Mouse (Mus musculus) left cerebral cortex, postnatal 10 days (tissue): ENCODE measurements around the gene Wdr72. TPM values are rescaled to one million over a fixed set of nuclear protein-coding genes. Genes with fewer than 3 reads are reported as not detected.

Experiments
- DNase-seq, 2 experiments: peaks; one replicate each; pipeline ENCODE4 v3.0.0; 2021 to 2022; ENCODE audit warnings: low spot score in 2 of 2, mixed read lengths in 1 of 2; ENCODE audit errors: extremely low spot score in 1 of 2
- intact Hi-C: fragments of 180-260 bp; cut with DNase I; formaldehyde crosslinking; loops from one replicate; pipeline ENCODE4 v1.15.1; 2025
- total RNA-seq, 2 experiments: library from RNA; stranded (reverse); gene quantifications; 2 replicates each; pipeline ENCODE4 v1.2.3; 2021

Gene Wdr72
- not detected for total RNA-seq

DNA sequence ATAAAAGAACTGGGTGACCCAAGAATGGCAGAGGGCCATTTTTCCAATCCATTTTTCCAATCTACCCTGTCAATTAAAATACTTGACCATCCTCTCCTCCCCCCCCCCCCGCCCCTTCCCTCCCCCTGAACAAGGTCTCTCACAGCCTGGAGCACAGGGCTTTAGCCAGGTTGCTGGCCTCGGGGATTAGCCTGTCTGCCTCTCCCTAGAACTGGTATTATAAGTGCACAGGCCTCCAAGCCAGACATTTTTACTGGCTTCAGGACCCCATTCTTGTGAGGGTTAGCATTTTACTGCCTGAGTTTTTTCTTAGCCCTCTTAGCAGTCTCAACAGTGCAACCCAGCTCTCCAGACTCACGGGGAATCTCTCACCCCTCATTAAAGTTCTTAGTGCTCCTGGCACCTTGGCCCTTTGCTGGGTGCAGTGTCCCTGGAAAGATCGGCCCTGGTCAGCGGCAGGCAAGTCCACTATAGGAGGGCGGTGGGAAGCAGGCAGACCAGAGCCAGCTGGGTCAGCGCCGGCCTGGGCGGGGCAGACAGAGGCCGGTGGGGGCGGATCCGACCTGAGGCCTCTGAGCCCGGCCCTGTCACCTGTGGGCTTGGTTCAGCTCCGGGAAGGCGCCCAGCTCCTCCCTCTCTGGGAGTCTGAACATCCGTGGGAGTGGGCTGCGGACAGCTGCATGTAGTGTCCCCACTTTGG is at the start of gene Wdr72:
TSS of gene Wdr72 (plus strand) at position 596 of the 700 bp plus-strand sequence.
- intact Hi-C loops = no loop called here
- peak in 1 of 2 experiments; percentile 27 for DNase-seq

DNA sequence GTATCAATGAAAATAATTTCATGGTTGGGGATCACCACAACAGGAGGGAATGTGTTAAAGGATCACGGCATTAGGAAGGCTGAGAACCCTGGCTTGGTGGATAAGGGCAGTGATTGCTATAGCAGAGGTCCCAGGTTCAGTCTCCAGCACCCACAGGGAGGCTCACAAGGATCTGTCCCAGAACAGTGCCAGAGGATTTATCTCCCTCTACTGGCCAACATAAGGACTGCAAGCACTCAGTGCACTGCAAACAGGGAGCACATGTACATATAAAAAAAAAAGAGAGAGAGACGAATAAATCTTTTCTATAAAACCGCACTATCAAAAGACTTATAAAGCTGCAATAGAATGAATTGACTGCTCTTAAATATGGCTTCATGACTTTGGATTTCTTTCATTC is 43.9 kb upstream of the Wdr72 start:
- intact Hi-C loops = no loop called here

DNA sequence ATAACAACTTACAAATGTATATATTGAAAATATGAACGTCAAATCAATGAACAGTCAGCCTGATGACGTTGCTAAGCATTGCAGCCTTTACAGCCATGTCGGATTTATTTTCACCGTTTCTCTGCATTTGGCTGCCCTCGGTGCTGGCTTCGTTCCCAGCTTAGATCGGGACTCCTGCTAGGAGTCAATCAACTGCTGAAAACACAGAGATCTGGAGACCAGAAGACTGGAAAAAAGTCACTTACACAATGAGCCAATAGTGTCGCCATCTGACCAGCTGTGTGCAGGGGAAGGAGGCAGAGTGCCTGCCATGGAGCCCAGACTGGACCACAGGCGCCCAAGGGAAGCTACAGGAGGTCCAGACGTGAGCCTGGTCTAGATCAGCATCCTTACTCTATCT is 43.4 kb upstream of the Wdr72 start:
- DNase-seq = no peak
- intact Hi-C loops = no loop called here

More for the DNA sequence above, 43.9 kb upstream of the Wdr72 start:
- DNase-seq = no peak

DNA sequence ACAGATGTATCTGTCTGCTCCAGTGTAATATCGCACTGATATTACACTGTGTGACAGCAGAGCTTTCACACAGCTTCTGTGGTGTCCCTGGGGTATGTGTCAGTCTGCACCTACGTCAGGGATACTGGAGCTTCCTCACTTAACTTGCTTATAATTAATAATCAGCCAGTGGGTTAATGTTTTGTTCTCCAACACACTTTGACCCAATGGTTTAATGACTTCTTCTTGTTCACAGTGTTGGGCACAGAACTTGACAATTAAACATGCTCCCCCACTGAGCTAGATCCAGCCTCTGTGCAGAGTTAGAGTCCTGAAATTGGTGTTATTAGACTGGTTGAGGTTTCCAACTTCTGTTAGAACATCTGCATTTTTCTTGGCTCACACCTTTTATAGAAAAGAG is 34.2 kb upstream of the Wdr72 start:
- no peak for DNase-seq
- intact Hi-C loops = loop anchor here (5.0 kb wide), 1 partner anchor 914 kb away; no protein-coding TSS in a partner anchor

DNA sequence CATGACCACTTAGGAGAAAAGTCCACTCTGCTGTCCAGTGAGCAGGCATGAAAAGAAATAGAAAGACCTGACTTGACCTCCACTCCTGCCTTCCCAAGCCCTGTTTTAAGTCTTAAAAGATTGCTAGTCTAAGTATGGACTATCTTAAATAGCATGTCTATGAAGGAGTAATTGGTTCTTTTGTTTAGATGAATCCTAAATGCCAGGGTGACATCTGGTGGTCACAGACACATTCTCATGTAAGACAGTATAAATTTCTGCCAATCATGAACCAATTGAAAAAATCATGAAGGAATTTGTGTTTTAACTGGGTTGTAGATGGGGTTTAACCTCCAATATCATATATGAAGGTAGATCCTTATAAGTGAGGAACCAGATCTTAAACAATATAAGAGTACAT is 31.7 kb upstream of the Wdr72 start:
- DNase-seq = no peak
- intact Hi-C loops = loop anchor here (5.0 kb wide), 1 partner anchor 916 kb away; no protein-coding TSS in a partner anchor

DNA sequence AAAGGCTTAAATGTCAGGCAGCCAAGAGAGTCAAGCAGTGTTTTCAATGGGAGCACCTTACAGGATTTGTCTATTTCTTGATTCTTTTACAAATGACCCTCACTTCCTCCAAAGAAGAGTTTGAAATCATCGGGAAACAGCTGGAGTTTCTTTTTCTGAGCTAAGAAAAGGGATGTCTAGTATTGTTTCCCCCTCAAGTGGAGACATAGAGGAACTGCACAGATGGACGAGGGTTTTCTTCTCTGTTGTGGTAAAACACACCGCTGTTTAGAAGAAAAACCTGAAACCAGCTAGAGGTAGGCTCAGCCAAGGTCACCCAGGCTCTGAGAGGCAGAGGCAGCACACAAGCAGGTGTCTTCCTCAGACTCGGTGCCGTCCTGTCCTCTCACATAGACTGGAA is 29.9 kb upstream of the Wdr72 start:
- no peak for DNase-seq
- intact Hi-C loops = no loop called here

DNA sequence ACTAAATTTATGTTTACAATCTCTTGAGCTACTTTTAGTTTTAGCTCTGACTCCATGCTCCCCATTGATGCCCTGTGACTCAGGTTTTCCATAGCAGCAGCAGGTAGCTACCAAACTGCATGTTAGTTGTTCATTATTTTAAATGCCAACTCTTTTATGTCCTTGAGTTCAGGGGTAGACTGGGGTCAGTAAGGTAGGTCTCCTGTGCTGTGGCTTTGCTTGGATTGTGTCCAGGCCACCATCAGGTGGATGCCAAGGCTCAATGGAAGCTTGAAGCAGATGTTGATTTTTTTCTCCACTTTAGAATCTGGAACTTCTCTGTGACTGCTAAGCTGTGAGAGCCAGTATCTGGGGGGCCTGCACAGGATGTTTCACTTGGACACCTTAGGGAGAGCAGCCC is 8.6 kb upstream of the Wdr72 start:
- intact Hi-C loops = no loop called here
- DNase-seq = no peak

DNA sequence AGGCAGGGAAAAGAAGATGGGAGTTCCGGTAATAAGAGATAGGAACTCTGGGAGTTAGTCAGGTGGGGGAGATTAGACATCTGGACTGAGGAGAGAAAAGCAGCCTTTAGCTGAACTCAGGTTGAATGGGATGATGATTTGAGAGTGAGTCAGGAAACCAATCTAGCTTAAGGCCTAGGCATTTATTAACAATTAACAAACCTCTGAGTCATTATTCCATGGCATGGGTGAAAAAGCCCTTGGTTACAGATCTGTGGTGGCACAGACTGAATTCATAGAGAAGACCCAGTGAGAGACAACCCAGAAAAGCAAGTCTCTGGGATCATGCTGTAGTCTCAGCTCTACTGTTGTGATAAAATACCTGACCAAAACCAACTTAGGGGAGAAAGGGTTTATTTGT is 7.5 kb upstream of the Wdr72 start:
- DNase-seq = no peak
- intact Hi-C loops = no loop called here

DNA sequence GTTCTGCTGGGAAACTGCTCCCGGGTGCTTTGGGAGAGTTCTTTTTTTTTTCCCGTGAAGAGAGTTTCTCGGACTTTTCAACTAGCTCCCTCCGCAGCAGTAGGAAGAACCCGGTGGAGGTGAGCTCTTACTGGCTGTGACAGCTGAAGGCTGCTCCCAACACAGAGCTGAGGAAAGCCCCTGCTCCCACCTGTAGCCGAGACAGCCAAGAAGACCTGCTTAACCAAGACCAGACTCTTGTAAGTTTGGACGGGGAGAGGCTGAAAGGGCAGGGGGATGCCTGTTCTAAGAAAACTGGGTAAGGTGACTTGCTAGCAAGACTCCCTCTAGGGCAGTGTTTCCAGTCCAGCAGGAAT is 283 bp downstream of the Wdr72 start:
- intact Hi-C loops = no loop called here
- DNase-seq = no peak

DNA sequence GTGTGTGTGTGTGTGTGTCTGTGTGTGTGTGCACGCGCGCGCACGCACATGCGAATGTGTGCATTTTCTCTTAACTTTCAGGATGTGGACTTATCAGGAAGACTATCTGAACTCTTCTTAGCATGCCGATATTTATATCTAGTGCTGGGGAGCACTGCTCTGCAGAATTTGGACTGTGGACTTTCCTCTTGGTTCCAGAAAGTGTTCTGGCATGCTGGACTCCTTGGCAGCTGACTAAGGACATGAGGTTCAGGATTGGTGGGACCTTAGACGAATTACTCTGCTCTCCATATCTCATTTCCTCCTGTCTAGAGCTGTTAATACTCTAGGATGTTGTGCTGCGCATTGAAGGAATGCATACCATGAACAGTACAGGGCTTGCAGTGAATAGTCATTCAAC is 2.4 kb downstream of the Wdr72 start:
- intact Hi-C loops = no loop called here
- DNase-seq = no peak

DNA sequence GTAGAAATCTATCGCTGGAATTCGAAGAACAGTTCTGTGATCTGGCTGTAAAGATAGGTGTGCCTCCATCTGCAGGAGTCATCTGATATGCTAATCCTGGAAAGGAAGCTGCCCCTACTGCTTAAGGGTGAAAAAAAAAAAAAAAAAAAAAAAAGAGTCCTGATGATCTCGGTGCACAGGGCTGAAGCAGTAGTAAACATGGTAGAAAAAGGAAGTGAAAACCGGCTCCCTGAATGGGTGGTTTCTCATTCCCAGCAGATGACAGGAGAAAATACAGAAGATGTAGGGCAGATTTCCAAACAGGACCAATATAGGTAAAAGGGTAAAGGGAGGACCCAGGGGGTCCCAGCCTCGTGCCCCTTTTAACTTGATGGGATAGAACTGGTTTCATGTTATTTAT is 16.1 kb downstream of the Wdr72 start:
- intact Hi-C loops = no loop called here

DNA sequence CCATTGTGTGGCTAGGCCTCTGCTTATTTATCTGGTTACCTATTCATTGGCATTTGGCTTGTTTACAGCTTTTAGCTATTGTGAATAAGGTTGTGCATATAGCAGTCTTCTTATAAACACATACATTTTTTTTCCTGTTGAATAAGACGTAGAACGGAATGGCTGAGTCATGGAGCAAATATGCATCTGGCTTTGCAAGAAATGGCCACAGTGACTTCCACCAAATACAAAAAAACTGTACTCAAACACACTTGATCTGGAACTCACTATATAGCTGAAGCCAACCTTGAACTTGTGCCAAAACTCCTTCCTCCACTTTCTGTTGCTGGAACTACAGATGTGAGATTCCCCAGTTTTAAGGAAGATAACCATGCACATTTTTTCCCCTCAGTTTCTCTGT is 23.9 kb downstream of the Wdr72 start:
- DNase-seq = no peak
- intact Hi-C loops = no loop called here

More for the DNA sequence above, 16.1 kb downstream of the Wdr72 start:
- no peak for DNase-seq

DNA sequence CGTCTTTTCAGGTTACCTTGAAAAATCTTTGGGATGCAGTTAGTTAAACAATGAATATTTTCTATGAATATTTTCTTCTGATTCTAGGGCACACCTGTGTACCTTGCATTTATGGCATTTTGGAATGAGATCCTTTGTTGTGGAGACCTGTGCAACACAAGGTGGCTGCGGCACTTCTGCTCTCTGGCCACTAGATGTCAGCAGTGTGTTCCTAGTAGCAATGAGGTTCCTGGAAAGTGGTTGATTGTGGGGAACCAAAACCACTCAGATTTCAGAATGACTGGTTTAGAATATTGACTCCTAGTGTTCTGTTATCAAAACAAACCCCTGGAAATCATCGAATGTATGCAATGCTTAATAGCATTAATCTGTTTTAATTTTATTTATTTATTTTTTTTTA is 31.7 kb downstream of the Wdr72 start:
- intact Hi-C loops = loop anchor here (2.0 kb wide), 2 partner anchors 141 to 729 kb away; no protein-coding TSS in a partner anchor
- DNase-seq = peak; percentile 52 to 66

DNA sequence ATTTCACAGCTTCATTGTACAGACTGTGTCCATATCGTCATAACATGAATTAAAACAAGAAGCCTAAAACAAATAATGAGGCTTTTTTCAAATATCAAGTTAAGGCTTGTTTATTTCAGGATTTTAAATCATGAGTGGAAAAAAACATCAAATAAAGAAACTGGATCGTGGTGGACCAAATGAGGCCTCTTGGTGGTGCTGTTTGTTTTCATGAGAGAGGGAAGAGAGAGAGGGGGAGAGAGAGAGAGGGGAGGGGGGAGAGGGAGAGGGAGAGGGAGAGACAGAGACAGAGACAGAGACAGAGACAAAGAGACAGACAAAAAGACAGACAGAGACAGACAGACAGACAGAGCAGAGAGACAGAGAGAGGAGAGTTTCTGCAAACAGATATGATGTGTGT is 32.5 kb downstream of the Wdr72 start:
- DNase-seq = no peak
- intact Hi-C loops = loop anchor here (2.0 kb wide), 2 partner anchors 140 to 728 kb away; no protein-coding TSS in a partner anchor

DNA sequence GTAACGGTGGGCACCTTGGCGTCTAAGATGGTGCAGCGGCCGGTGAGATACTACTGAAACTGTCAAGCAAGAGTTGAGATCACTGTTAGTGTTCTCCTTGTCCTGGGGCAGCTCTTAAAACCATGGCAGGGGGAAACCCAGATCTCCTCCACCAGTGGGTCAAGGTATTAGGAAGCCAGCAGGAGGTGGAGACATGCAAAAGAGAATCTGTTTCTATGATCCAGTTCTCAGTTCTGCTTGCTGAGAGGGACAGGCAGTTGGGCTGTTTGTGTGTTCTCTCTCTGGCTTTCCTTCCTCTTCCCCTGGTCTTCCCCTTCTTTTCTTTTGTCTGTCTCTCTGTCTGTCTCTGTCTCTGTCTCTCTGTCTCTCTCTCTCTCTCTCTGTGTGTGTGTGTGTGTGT is 35.0 kb downstream of the Wdr72 start:
- DNase-seq = no peak
- intact Hi-C loops = no loop called here

DNA sequence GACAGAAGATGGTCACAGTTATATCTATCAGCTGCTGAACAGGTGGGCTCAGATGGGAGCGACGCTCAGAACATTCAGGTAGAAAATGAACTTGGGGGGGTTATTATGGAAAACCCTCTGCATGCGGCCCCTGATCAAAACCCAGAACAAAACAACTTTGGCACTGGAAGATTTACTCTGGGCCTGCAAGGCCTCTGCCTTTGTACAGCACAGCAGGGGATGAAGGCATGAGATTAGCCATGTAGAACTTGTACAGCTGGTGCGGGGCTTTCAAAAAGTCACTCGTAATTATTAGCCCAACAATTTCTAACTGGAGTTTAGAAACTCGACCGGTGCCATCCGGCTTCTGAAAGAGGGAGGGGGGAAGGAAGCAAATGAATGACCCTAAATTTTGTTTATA is 38.1 kb downstream of the Wdr72 start:
- DNase-seq = no peak
- intact Hi-C loops = no loop called here

DNA sequence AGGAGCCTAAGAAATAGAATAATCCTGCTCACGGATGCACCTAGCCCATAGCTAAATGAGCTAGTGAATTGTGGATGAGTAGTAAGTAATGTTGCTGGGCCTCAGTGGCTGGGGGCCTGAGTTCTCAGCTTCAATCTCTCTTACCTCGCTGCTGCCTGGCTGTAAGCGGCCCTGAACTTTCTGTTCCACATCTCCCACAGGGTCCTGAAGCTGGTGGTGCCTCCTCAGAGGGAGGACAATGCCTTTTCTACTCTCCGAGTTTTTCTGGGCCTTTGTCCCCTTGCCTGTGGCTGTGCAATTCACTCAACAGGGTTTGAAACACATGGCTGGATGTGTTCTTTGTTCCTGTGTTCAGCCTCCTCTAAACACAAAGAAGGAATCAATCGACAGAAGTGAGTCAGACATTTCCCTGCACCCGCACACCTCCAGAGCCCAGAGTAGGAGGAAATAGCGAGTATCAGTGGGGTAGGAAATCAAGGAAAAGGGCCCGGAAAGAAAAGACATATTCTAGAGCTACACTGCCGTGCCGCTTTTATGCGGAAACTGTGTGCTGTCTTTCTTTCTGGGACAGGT is 50.3 kb downstream of the Wdr72 start:
- DNase-seq = no peak
- intact Hi-C loops = no loop called here

DNA sequence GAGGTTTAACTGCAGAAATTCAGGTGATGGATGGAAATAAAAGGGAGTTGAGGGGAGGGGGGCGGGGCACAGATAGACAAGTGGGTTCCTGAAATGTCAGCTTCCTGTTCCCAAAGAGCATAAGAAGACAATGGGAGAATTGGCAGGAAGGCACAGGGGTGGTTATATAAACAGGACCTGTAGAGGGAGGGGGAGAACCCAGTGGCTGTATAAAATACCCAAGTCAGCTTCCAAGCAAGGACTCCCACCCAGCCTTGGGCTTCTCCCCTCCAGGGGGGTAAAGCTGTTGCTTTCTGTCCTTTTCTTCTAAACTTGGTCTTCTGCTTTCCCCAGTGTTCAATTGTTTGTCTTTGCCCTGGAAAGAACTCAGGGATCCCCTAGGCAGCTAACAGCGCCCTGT is 55.5 kb downstream of the Wdr72 start:
- intact Hi-C loops = no loop called here
- no peak for DNase-seq

DNA sequence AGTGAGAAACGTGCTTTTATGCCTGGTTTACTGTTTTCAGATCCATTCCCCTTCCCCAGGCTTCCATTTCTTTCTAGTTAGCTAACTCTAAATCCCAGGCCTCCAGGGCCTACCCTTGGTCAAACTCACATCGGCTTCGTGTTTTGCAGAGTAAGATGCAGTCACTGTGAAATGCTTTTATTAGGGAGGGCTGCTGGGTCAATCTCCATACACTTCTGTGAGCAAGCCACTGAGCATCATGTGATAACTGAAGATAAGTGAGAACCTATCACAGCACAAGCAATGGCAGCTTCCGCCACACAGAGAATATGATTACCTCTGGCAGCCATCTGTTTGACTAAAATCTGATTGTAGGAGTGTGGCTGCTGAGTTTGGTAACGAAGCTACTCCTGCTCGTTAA is 59.7 kb downstream of the Wdr72 start:
- DNase-seq = peak in 1 of 2 experiments; percentile 3
- intact Hi-C loops = no loop called here

DNA sequence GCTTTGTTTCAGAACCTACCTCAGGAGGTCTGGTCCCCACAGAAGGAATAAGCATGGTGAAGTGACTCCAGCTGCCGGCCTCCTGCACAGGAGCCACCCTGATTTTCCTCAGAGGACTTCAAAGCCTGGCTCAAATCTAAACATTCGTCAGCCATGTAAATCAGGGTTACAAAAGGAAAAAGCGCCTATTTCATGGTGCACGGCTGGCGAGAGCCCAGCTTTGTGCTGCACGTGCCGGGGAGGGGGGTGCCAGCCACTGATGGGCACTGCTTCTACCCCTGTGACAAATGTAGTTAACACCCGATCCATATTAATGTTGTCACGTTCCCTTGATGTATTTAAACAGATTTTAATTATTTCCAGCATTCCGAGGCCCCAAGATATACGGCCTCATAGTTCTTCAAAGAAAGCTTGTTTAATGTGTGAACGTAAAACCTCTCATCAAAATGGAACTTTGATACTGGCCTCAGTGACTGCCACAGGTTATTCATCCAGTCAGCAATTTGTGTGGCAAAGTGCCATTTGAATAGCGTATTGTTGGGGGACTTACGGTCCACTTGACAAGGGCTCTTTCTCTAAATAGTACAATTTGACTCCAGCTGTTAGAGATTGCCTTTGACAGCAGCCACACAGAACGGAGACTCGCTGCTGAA is 76.7 kb downstream of the Wdr72 start:
- DNase-seq = no peak
- intact Hi-C loops = no loop called here
